Mouse (Mus musculus) central nervous system, embryonic 11.5 days (tissue): ENCODE results near the gene Zfp473. TPM values are rescaled to one million over a fixed set of nuclear protein-coding genes. Genes with fewer than 3 reads are reported as not detected.

ENCODE experiments used
- polyA plus RNA-seq: library from polyadenylated mRNA; depleted of rRNA; stranded (reverse); fragments of >200 nt; gene quantifications from 2 replicates; pipeline ENCODE4 v1.2.3, GENCODE M21; 2012; rRNA removed

Zfp473 gene
- polyA plus RNA-seq: 2.1 and 2.2 TPM in 2 replicates

GRCm38 (mm10) chr7:44750950-44751349, at the start of gene Zfp473:
Gene Zfp473 (minus strand): TSS chr7:44751050.

DNA sequence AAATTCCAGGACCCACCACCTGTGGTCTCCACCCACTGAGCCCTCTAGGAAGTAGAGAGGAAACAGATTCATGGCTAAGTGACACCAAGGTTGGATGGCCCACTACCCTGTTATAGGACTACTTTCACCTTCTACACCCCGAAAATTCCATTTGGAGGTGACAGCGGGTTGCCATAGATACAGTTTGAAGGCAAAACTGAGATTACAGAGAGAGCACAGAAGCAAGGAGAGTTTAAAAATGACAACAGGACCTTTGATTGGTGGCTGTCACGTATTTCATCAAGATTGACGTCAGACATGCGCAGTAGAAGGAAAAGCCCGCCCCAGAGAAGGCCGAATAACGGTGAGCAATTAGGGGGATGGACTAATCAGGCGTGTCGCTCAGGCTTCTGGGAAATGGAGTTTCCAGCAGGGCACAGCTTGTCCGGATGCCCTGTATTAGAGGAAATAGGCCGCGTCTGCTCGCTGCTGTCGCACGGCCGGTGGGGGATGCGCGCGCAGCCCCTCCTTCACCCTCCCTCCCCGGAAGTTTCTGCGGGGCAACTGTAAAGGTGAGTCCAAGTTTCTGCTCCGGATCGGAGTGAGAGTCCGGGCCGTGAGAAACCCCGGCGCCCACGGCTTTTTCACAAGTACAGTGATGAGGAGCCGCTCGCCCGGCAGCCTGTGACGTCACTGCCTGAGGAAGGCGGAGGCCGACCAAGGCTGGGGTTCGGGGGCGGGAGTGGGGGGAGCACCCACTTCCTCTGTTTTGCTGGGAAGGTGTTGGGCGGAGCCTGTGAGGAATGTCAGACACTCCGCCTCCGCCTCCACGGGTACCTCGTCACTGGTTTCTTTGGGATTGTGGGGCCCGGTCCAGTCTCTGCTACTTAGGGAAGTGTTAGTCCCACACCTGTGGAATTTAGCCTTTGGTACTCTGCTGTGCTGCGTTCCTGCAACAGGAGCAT, 2.5 kb downstream of the Zfp473 start, which contains the start of gene Vrk3:
Gene Vrk3, plus strand, starts transcription at position 313 of the 944 bp plus-strand sequence.

GRCm38 (mm10) chr7:44708574-44708973, 42.3 kb downstream of the Zfp473 start, which contains the start of gene Izumo2:
Gene Izumo2 (plus strand): TSS chr7:44708742.

Other genes with a start within 250 kb of the Zfp473 start
- gene Mybpc2, start 226.4 kb downstream of the Zfp473 start, polyA plus RNA-seq: 0.01 TPM in 1 of 2 replicates, not detected in the other
- gene Spib, start 219.0 kb downstream of the Zfp473 start, polyA plus RNA-seq: 0.07 and 0.09 TPM in 2 replicates
- gene Pold1, start 202.2 kb downstream of the Zfp473 start, polyA plus RNA-seq: 107 and 108 TPM in 2 replicates
- 76.6 and 80.4 TPM in 2 replicates for gene Nr1h2, start 197.1 kb downstream of the Zfp473 start, polyA plus RNA-seq
- gene Napsa, start 178.7 kb downstream of the Zfp473 start, polyA plus RNA-seq: 0.13 and 0.20 TPM in 2 replicates
- gene Kcnc3, start 160.4 kb downstream of the Zfp473 start, polyA plus RNA-seq: 8.0 and 8.3 TPM in 2 replicates
- 1.2 TPM in 2 replicates for gene Myh14, start 80.2 kb downstream of the Zfp473 start, polyA plus RNA-seq
- gene Izumo2, start 42.3 kb downstream of the Zfp473 start, polyA plus RNA-seq: not detected in 2 replicates
- gene Vrk3, start 2.6 kb downstream of the Zfp473 start, polyA plus RNA-seq: 29.7 and 35.3 TPM in 2 replicates
- gene Nup62, start 65.0 kb upstream of the Zfp473 start, polyA plus RNA-seq: 72.9 and 96.2 TPM in 2 replicates
- 0.37 and 0.54 TPM in 2 replicates for gene Il4i1, start 65.3 kb upstream of the Zfp473 start, polyA plus RNA-seq
- 26.1 and 29.3 TPM in 2 replicates for gene Atf5, start 65.6 kb upstream of the Zfp473 start, polyA plus RNA-seq
- 101 and 104 TPM in 2 replicates for gene Akt1s1, start 97.9 kb upstream of the Zfp473 start, polyA plus RNA-seq
- gene Tbc1d17, start 98.0 kb upstream of the Zfp473 start, polyA plus RNA-seq: 57.2 and 66.8 TPM in 2 replicates
- 29.5 and 32.5 TPM in 2 replicates for gene Pnkp, start 106.1 kb upstream of the Zfp473 start, polyA plus RNA-seq
- 453 and 647 TPM in 2 replicates for gene Ptov1, start 118.7 kb upstream of the Zfp473 start, polyA plus RNA-seq
- 151 and 183 TPM in 2 replicates for gene Med25, start 141.7 kb upstream of the Zfp473 start, polyA plus RNA-seq
- gene Fuz, start 145.0 kb upstream of the Zfp473 start, polyA plus RNA-seq: 23.0 and 29.3 TPM in 2 replicates
- 70.2 and 102 TPM in 2 replicates for gene Ap2a1, start 178.4 kb upstream of the Zfp473 start, polyA plus RNA-seq
- 0.07 and 0.08 TPM in 2 replicates for gene Tsks, start 192.2 kb upstream of the Zfp473 start, polyA plus RNA-seq
- gene Cpt1c, start 223.8 kb upstream of the Zfp473 start, polyA plus RNA-seq: 36.4 and 49.2 TPM in 2 replicates
- 510 and 945 TPM in 2 replicates for gene Prmt1, start 235.5 kb upstream of the Zfp473 start, polyA plus RNA-seq
- 113 and 137 TPM in 2 replicates for gene Irf3, start 246.6 kb upstream of the Zfp473 start, polyA plus RNA-seq
- 70.1 and 80.1 TPM in 2 replicates for gene Bcl2l12, start 247.7 kb upstream of the Zfp473 start, polyA plus RNA-seq